Mouse (Mus musculus): Measurements from ENCODE around the gene Elf4. TPM values are rescaled to one million over a fixed set of nuclear protein-coding genes. Genes with fewer than 3 reads are reported as not detected.
A peak's percentile ranks its signal among the peaks of the same experiment; 100 is the strongest.

The Elf4 gene
- total and polyA plus RNA-seq, 3 experiments = 3.4 to 15.3 TPM; not detected in 1

- TF ChIP-seq USF2 (IDR thresholded peaks at IDR 0.05; ENCODE audit: borderline replicate concordance in 1 of 2, insufficient read depth in 1 of 2, low read depth in 1 of 2, low read length in 2 of 2) (no peak), GABPA (IDR thresholded peaks at IDR 0.05; ENCODE audit: low read depth, low read length) (no peak), USF1 (IDR thresholded peaks at IDR 0.05; ENCODE audit: low read depth, low read length) (no peak), MAZ (IDR thresholded peaks at IDR 0.05; ENCODE audit: low read depth, low read length) (no peak), UBTF (IDR thresholded peaks at IDR 0.05; ENCODE audit: borderline replicate concordance, insufficient read depth, low read depth, low read length) (no peak), TCF12 (IDR thresholded peaks at IDR 0.05; ENCODE audit: low read depth, low read length) (no peak), ZKSCAN1 (IDR thresholded peaks at IDR 0.05; ENCODE audit: low read depth, low read length) (no peak), POLR2A (IDR thresholded peaks at IDR 0.05; ENCODE audit: control insufficient read depth in 1 of 2, insufficient read depth in 1 of 2, low read depth in 1 of 2, low read length in 2 of 2, poor library complexity in 1 of 2) (no peak), GATA1 (IDR thresholded peaks at IDR 0.05; ENCODE audit: low read depth, low read length) (no peak), NRF1 (IDR thresholded peaks at IDR 0.05; ENCODE audit: insufficient read depth, low read depth, low read length, poor library complexity, severe bottlenecking) (no peak), CHD1 (IDR thresholded peaks at IDR 0.05; ENCODE audit: low read depth, low read length) (no peak), JUND (IDR thresholded peaks at IDR 0.05; ENCODE audit: low read depth, low read length) (no peak), HCFC1 (IDR thresholded peaks at IDR 0.05; ENCODE audit: low read depth, low read length) (no peak), TBP (IDR thresholded peaks at IDR 0.05; ENCODE audit: low read depth, low read length) (no peak), ZNF384 (IDR thresholded peaks at IDR 0.05; ENCODE audit: low read depth, low read length) (no peak)
- H3K27ac ChIP-seq (ENCODE audit: control insufficient read depth, low read depth, low read length) = no peak overlapping the region
- H3K4me3 ChIP-seq (ENCODE audit: control insufficient read depth in 1 of 2, insufficient read depth in 1 of 2, low read depth in 2 of 2, low read length in 2 of 2) = no peak overlapping the region
- no peaks in the 10 kb centered on the region for H3K27me3 ChIP-seq (ENCODE audit: control insufficient read depth in 1 of 2, insufficient read depth in 2 of 2, low read length in 2 of 2)
- DNase-seq (ENCODE audit: low read depth, low spot score) = no peak
- no peaks in the 10 kb centered on the region for H3K4me1 ChIP-seq (ENCODE audit: control insufficient read depth in 1 of 2, insufficient read depth in 2 of 2, low read length in 2 of 2)
- no peaks in the 10 kb centered on the region for H3K36me3 ChIP-seq (ENCODE audit: control insufficient read depth in 1 of 2, insufficient read depth in 2 of 2, low read length in 2 of 2)
- no peak overlapping the region for H3K9ac ChIP-seq (ENCODE audit: control insufficient read depth, low read depth, low read length, poor library complexity, severe bottlenecking)
- H3K9me3 ChIP-seq (replicated peaks; ENCODE audit: insufficient read depth, low read length) = no peaks in the 10 kb centered on the region
- H3K79me2 ChIP-seq (ENCODE audit: control insufficient read depth, insufficient read depth, low read length, poor library complexity) = no peaks in the 10 kb centered on the region
These were observed 62.9 kb downstream of the Elf4 start for GRCm38 (mm10) chrX:48399994-48400393.

DNA sequence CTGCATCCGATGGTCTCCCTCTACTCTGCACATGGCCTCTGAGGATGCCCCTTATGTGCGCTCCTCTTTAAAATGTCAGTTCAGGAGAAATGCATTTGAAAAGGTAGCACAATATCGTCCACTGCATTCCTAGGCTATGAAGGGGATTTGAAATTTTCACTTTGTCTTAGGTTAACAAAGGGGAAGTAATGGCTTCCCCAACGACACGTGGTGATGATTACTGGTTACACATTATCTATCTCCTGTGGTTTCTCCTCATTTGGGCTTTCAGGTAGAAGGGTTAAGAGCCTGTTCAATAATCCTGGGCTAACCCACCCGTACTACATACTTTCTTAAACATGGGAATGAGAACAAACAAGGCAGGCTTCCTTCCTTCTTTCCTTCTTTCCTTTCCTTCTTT, 73.6 kb downstream of the Elf4 start:
- Histone ChIP-seq H3K4me3 (ENCODE audit: control insufficient read depth in 1 of 2, insufficient read depth in 1 of 2, low read depth in 2 of 2, low read length in 2 of 2) (no peak overlapping the region), H3K9ac (ENCODE audit: control insufficient read depth, low read depth, low read length, poor library complexity, severe bottlenecking) (no peak overlapping the region), H3K27ac (ENCODE audit: control insufficient read depth, low read depth, low read length) (no peak overlapping the region), H3K79me2 (ENCODE audit: control insufficient read depth, insufficient read depth, low read length, poor library complexity) (no peaks in the 10 kb centered on the region), H3K9me3 (replicated peaks; ENCODE audit: insufficient read depth, low read length) (no peaks in the 10 kb centered on the region), H3K4me1 (ENCODE audit: control insufficient read depth in 1 of 2, insufficient read depth in 2 of 2, low read length in 2 of 2) (peaks cover 0 to 3% of the 10 kb centered on the region in 2 experiments; a peak in 1 of 4 replicates), H3K27me3 (ENCODE audit: control insufficient read depth in 1 of 2, insufficient read depth in 2 of 2, low read length in 2 of 2) (no peaks in the 10 kb centered on the region), H3K36me3 (ENCODE audit: control insufficient read depth in 1 of 2, insufficient read depth in 2 of 2, low read length in 2 of 2) (peaks cover 0 to 7% of the 10 kb centered on the region in 2 experiments; a peak in 2 of 4 replicates)
- DNase-seq (ENCODE audit: low read depth, low spot score) = peak; percentile 37
- no peak for TF ChIP-seq ETS1 (IDR thresholded peaks at IDR 0.05; ENCODE audit: low read depth, low read length)
- no peak for TF ChIP-seq RCOR1 (IDR thresholded peaks at IDR 0.05; ENCODE audit: low read depth, low read length)
- TF ChIP-seq BHLHE40 (IDR thresholded peaks at IDR 0.05; ENCODE audit: borderline replicate concordance, low read depth, low read length) = no peak
- TF ChIP-seq POLR2A (IDR thresholded peaks at IDR 0.05; ENCODE audit: control insufficient read depth in 1 of 2, insufficient read depth in 1 of 2, low read depth in 1 of 2, low read length in 2 of 2, poor library complexity in 1 of 2) = no peak
- TF ChIP-seq RAD21 (IDR thresholded peaks at IDR 0.05; ENCODE audit: low read depth, low read length) = no peak
- no peak for TF ChIP-seq MYB (IDR thresholded peaks at IDR 0.05; ENCODE audit: low read depth, low read length)
- no peak for TF ChIP-seq POLR2AphosphoS5 (IDR thresholded peaks at IDR 0.05; ENCODE audit: borderline replicate concordance, low read depth, low read length)
- no peak for TF ChIP-seq MAFK (IDR thresholded peaks at IDR 0.05; ENCODE audit: borderline replicate concordance, low read depth, low read length)
- no peak for TF ChIP-seq TBP (IDR thresholded peaks at IDR 0.05; ENCODE audit: low read depth, low read length)
- TF ChIP-seq ZC3H11A (IDR thresholded peaks at IDR 0.05; ENCODE audit: low read depth, low read length) = no peak
- peak; percentile 69; the same call in 1 of the 2 replicates for TF ChIP-seq MAX (IDR thresholded peaks at IDR 0.05; ENCODE audit: low read length)
- TF ChIP-seq JUND (IDR thresholded peaks at IDR 0.05; ENCODE audit: low read depth, low read length) = no peak
- TF ChIP-seq EP300 (IDR thresholded peaks at IDR 0.05; ENCODE audit: low read depth in 1 of 2, low read length in 2 of 2) = no peak
- TF ChIP-seq MEF2A (IDR thresholded peaks at IDR 0.05; ENCODE audit: extremely low read depth, insufficient replicate concordance, low read depth, low read length, poor library complexity, severe bottlenecking) = no peak
- TF ChIP-seq GATA1 (IDR thresholded peaks at IDR 0.05; ENCODE audit: low read depth, low read length) = 0 out of 2 replicates have a peak, but pooled peaks have one; percentile 16
- TF ChIP-seq GABPA (IDR thresholded peaks at IDR 0.05; ENCODE audit: low read depth, low read length) = no peak
- no peak for TF ChIP-seq SMC3 (IDR thresholded peaks at IDR 0.05; ENCODE audit: low read depth, low read length)
- peak; percentile 55; the same call in 1 of the 2 replicates for TF ChIP-seq USF1 (IDR thresholded peaks at IDR 0.05; ENCODE audit: low read depth, low read length)
- no peak for TF ChIP-seq USF2 (IDR thresholded peaks at IDR 0.05; ENCODE audit: borderline replicate concordance in 1 of 2, insufficient read depth in 1 of 2, low read depth in 1 of 2, low read length in 2 of 2)
- TF ChIP-seq ELF1 (IDR thresholded peaks at IDR 0.05; ENCODE audit: low read depth, low read length) = no peak
- TF ChIP-seq CTCF (IDR thresholded peaks at IDR 0.05 in 2 of 3, conservative IDR thresholded peaks at IDR 0.05 in 1 of 3; ENCODE audit: control insufficient read depth in 1 of 3, insufficient read depth in 1 of 3, low read depth in 2 of 3, low read length in 3 of 3, poor library complexity in 1 of 3, severe bottlenecking in 1 of 3) = no peak
- TF ChIP-seq HCFC1 (IDR thresholded peaks at IDR 0.05; ENCODE audit: low read depth, low read length) = no peak
